Mouse (Mus musculus) heart, embryonic 10.5 days (tissue): ENCODE measurements at regions not wholly inside any gene's neighbourhood (a gene's known extent, or its start where the extent isn't known, plus 50 kb on each side); places are given as distances from the start of the nearest gene placed in this dataset.

Source experiments
- DNase-seq: peaks from one replicate; pipeline ENCODE4 v3.0.0-alpha.2; 2017; ENCODE audit warnings: low spot score
- H3K27ac ChIP-seq: fragments of 300-500 bp; sonication (generic); 2 replicates; pipeline ENCODE4 v1.5.1; 2016; ENCODE audit warnings: mild to moderate bottlenecking
- H3K27me3 ChIP-seq: fragments of 300-500 bp; sonication (generic); 2 replicates; pipeline ENCODE4 v1.6.1; 2016; ENCODE audit warnings: mild to moderate bottlenecking; ENCODE audit not compliant: poor library complexity, insufficient read depth, severe bottlenecking
- H3K36me3 ChIP-seq: fragments of 300-500 bp; sonication (generic); 2 replicates; pipeline ENCODE4 v1.6.1; 2016; ENCODE audit warnings: mild to moderate bottlenecking, moderate library complexity
- H3K4me1 ChIP-seq: fragments of 300-500 bp; sonication (generic); 2 replicates; pipeline ENCODE4 v1.6.1; 2016; ENCODE audit warnings: mild to moderate bottlenecking
- H3K4me3 ChIP-seq: fragments of 300-500 bp; sonication (generic); 2 replicates; pipeline ENCODE4 v1.5.1; 2016; ENCODE audit warnings: mild to moderate bottlenecking, moderate library complexity
- H3K9me3 ChIP-seq: fragments of 300-500 bp; sonication (generic); 2 replicates; pipeline ENCODE4 v1.6.1; 2016; ENCODE audit warnings: mild to moderate bottlenecking, moderate library complexity
- WGBS: fragments of 180-500 bp; shearing (Covaris S2); methylation state at CpG from one replicate; pipeline ENCODE4 v1.1.7; 2016; 5-methylcytosine and 5-hydroxymethylcytosine counted together

- Histone ChIP-seq H3K4me1 (no peaks in the 10 kb centered on the region), H3K36me3 (no peaks in the 10 kb centered on the region), H3K27me3 (no peaks in the 10 kb centered on the region), H3K27ac (no peak overlapping the region), H3K9me3 (no peaks in the 10 kb centered on the region), H3K4me3 (no peak overlapping the region)
- DNase-seq: no peak
- WGBS: 82% methylated on average over 3 of the region's 3 CpGs
Measured at GRCm38 (mm10) chr12:25771856-25772255, 643.2 kb downstream of the Rnf144a start.

GRCm38 (mm10) chr12:25768644-25769043 is 646.4 kb downstream of the Rnf144a start:
- Histone ChIP-seq H3K27me3 (no peaks in the 10 kb centered on the region), H3K4me3 (no peak overlapping the region), H3K27ac (no peak overlapping the region), H3K9me3 (no peaks in the 10 kb centered on the region), H3K4me1 (no peaks in the 10 kb centered on the region), H3K36me3 (no peaks in the 10 kb centered on the region)
- DNase-seq: no peak
- WGBS: 59% methylated on average over 5 of the region's 5 CpGs

GRCm38 (mm10) chr12:25763061-25763460 is 652.0 kb downstream of the Rnf144a start:
- H3K27ac ChIP-seq: no peak overlapping the region
- no peaks in the 10 kb centered on the region for H3K36me3 ChIP-seq
- H3K4me1 ChIP-seq: no peaks in the 10 kb centered on the region
- WGBS: 79% methylated on average over 1 of the region's 1 CpGs
- H3K4me3 ChIP-seq: no peak overlapping the region
- no peaks in the 10 kb centered on the region for H3K9me3 ChIP-seq
- no peak for DNase-seq
- H3K27me3 ChIP-seq: no peaks in the 10 kb centered on the region

- H3K27me3 ChIP-seq: no peaks in the 10 kb centered on the region
- WGBS: 82% methylated on average over 5 of the region's 5 CpGs
- H3K9me3 ChIP-seq: no peaks in the 10 kb centered on the region
- no peak overlapping the region for H3K27ac ChIP-seq
- H3K4me3 ChIP-seq: no peak overlapping the region
- H3K4me1 ChIP-seq: no peaks in the 10 kb centered on the region
- DNase-seq: no peak
- no peaks in the 10 kb centered on the region for H3K36me3 ChIP-seq
Measured at GRCm38 (mm10) chr12:25757014-25757413, 658.0 kb downstream of the Rnf144a start.

GRCm38 (mm10) chr12:25733801-25734200 is 636.9 kb upstream of the Id2 start:
- Histone ChIP-seq H3K4me1 (peaks cover 4% of the 10 kb centered on the region; the same call in 1 of the 2 replicates), H3K27me3 (no peaks in the 10 kb centered on the region), H3K4me3 (no peak overlapping the region), H3K9me3 (no peaks in the 10 kb centered on the region), H3K36me3 (no peaks in the 10 kb centered on the region), H3K27ac (no peak overlapping the region)
- WGBS: 8% methylated on average over 2 of the region's 2 CpGs
- DNase-seq: no peak

- no peaks in the 10 kb centered on the region for H3K27me3 ChIP-seq
- H3K9me3 ChIP-seq: no peaks in the 10 kb centered on the region
- H3K27ac ChIP-seq: no peak overlapping the region
- no peak for DNase-seq
- H3K36me3 ChIP-seq: no peaks in the 10 kb centered on the region
- H3K4me3 ChIP-seq: no peak overlapping the region
- no peaks in the 10 kb centered on the region for H3K4me1 ChIP-seq
- WGBS: 48% methylated on average over 2 of the region's 2 CpGs
Measured at GRCm38 (mm10) chr12:25725774-25726173, 628.8 kb upstream of the Id2 start.

- 83% methylated on average over 1 of the region's 1 CpGs for WGBS
- no peak for DNase-seq
- Histone ChIP-seq H3K27me3 (no peaks in the 10 kb centered on the region), H3K9me3 (no peaks in the 10 kb centered on the region), H3K27ac (no peak overlapping the region), H3K36me3 (no peaks in the 10 kb centered on the region), H3K4me1 (no peaks in the 10 kb centered on the region), H3K4me3 (no peak overlapping the region)
Measured at GRCm38 (mm10) chr12:25711186-25711585, 614.2 kb upstream of the Id2 start.

GRCm38 (mm10) chr12:25703023-25703400 is 606.1 kb upstream of the Id2 start:
- H3K36me3 ChIP-seq: no peaks in the 10 kb centered on the region
- peak overlapping the region; percentile 44 for H3K4me3 ChIP-seq
- no peak for DNase-seq
- WGBS: 31% methylated on average over 6 of the region's 6 CpGs
- H3K9me3 ChIP-seq: no peaks in the 10 kb centered on the region
- H3K27me3 ChIP-seq: no peaks in the 10 kb centered on the region
- H3K27ac ChIP-seq: peak overlapping the region; percentile 52; the same call in 1 of the 2 replicates
- H3K4me1 ChIP-seq: peaks cover 5% of the 10 kb centered on the region; the same call in 1 of the 2 replicates

GRCm38 (mm10) chr12:25702176-25703022 is 605.5 kb upstream of the Id2 start:
- peak overlapping the region; percentile 44 for H3K4me3 ChIP-seq
- no peaks in the 10 kb centered on the region for H3K36me3 ChIP-seq
- DNase-seq: no peak
- no peaks in the 10 kb centered on the region for H3K27me3 ChIP-seq
- H3K9me3 ChIP-seq: no peaks in the 10 kb centered on the region
- peaks cover 5% of the 10 kb centered on the region; the same call in 1 of the 2 replicates for H3K4me1 ChIP-seq
- WGBS: 26% methylated on average over 21 of the region's 21 CpGs
- H3K27ac ChIP-seq: peak overlapping the region; percentile 52; the same call in 1 of the 2 replicates

- H3K27me3 ChIP-seq: no peaks in the 10 kb centered on the region
- no peak overlapping the region for H3K27ac ChIP-seq
- no peaks in the 10 kb centered on the region for H3K36me3 ChIP-seq
- H3K9me3 ChIP-seq: no peaks in the 10 kb centered on the region
- no peak overlapping the region for H3K4me3 ChIP-seq
- no peaks in the 10 kb centered on the region for H3K4me1 ChIP-seq
- DNase-seq: no peak
Measured at GRCm38 (mm10) chr12:25687063-25687462, 590.1 kb upstream of the Id2 start.

- no peak for DNase-seq
- Histone ChIP-seq H3K4me3 (no peak overlapping the region), H3K27ac (no peak overlapping the region), H3K9me3 (no peaks in the 10 kb centered on the region), H3K4me1 (no peaks in the 10 kb centered on the region), H3K27me3 (no peaks in the 10 kb centered on the region), H3K36me3 (no peaks in the 10 kb centered on the region)
- 82% methylated on average over 11 of the region's 11 CpGs for WGBS
Measured at GRCm38 (mm10) chr12:25676631-25677030, 579.7 kb upstream of the Id2 start.

GRCm38 (mm10) chr12:25668336-25668735 is 571.4 kb upstream of the Id2 start:
- 81% methylated on average over 11 of the region's 11 CpGs for WGBS
- Histone ChIP-seq H3K27me3 (no peaks in the 10 kb centered on the region), H3K4me3 (no peak overlapping the region), H3K36me3 (no peaks in the 10 kb centered on the region), H3K9me3 (no peaks in the 10 kb centered on the region), H3K4me1 (no peaks in the 10 kb centered on the region), H3K27ac (no peak overlapping the region)
- DNase-seq: no peak

GRCm38 (mm10) chr12:25654456-25654855 is 557.5 kb upstream of the Id2 start:
- no peaks in the 10 kb centered on the region for H3K4me1 ChIP-seq
- no peak overlapping the region for H3K4me3 ChIP-seq
- no peak overlapping the region for H3K27ac ChIP-seq
- H3K36me3 ChIP-seq: no peaks in the 10 kb centered on the region
- no peak for DNase-seq
- H3K9me3 ChIP-seq: no peaks in the 10 kb centered on the region
- no peaks in the 10 kb centered on the region for H3K27me3 ChIP-seq
- WGBS: 87% methylated on average over 5 of the region's 5 CpGs

GRCm38 (mm10) chr12:25650237-25650636 is 553.3 kb upstream of the Id2 start:
- H3K4me1 ChIP-seq: no peaks in the 10 kb centered on the region
- H3K27ac ChIP-seq: no peak overlapping the region
- DNase-seq: no peak
- WGBS: 71% methylated on average over 3 of the region's 3 CpGs
- no peak overlapping the region for H3K4me3 ChIP-seq
- no peaks in the 10 kb centered on the region for H3K36me3 ChIP-seq
- no peaks in the 10 kb centered on the region for H3K9me3 ChIP-seq
- H3K27me3 ChIP-seq: no peaks in the 10 kb centered on the region
